Mouse (Mus musculus): ENCODE results near the gene Slc26a9. TPM values are rescaled to one million over a fixed set of nuclear protein-coding genes. Genes with fewer than 3 reads are reported as not detected.

The Slc26a9 gene
- polyA plus RNA-seq, 1 experiment from 2014 or later = not detected

DNA sequence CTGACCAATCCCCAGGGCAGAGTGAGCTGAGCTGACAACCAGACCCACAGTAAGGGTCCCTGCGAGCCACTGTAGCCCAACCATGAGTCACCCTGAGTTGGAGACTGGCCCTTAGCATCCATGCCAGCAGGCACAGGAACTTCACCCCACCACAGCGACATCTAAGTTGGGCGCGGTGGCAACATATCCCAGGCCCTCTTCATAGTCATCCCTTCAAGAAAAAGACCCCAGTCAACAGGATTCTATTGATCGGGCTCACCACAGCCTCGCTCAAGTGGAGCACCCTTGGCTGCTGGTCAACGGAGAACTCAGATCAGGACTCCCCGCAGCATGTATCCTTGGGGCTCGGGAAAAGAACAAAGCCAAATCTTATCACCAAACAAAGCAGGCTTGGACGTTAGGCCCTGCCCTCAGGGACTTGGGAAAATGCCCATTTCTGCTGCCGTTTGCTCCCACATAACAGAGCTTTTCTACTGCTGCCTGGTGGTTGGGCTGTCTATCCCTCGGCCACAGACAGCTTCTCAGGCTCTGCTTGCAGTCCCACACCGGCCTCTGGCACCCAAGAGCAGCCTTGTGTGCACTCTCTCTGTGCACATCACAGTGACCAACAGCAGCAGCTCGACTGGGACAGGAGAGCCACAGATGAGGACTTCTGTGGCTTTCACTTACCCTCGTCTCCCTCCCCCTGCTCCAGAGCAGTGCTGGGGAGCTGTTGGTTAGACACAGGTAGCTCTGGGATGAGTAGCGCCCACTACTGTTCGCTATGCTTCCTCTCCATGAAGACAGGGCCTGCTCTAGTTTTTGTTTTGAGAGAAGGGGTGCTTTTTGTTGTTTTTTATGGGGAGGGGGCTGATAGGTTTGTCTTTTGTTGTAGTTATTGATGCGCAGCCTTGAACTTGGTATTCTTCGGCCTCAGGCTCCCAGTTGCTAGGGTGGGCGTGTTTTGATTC, 29.2 kb upstream of the Slc26a9 start:
- Histone ChIP-seq H3K4me2 (replicated peaks) (no peak overlapping the region), H3K4me1 (no peaks in the 10 kb centered on the region), H3K27ac (replicated peaks) (no peak overlapping the region), H3K9ac (replicated peaks) (no peak overlapping the region), H3K27me3 (no peaks in the 10 kb centered on the region; the same call in 1 of the 2 replicates), H3K4me3 (no peak overlapping the region), H3K36me3 (no peaks in the 10 kb centered on the region), H3K9me3 (no peaks in the 10 kb centered on the region)
- 67% methylated on average over 20 of the region's 20 CpGs for WGBS
- ATAC-seq (ENCODE audit: low FRiP score, low read depth) = no peak

- ATAC-seq (ENCODE audit: low FRiP score, low read depth) = no peak
- 53% methylated on average over 16 of the region's 16 CpGs for WGBS
- no peaks in the 10 kb centered on the region for H3K9me3 ChIP-seq
- no peak overlapping the region for H3K4me2 ChIP-seq (replicated peaks)
- peaks cover 9% of the 10 kb centered on the region; the same call in 1 of the 2 replicates for H3K4me1 ChIP-seq
- H3K4me3 ChIP-seq = no peak overlapping the region
- H3K27me3 ChIP-seq = no peaks in the 10 kb centered on the region
- H3K9ac ChIP-seq (replicated peaks) = no peak overlapping the region
- H3K36me3 ChIP-seq = no peaks in the 10 kb centered on the region
- no peak overlapping the region for H3K27ac ChIP-seq (replicated peaks)
Observed at GRCm38 (mm10) chr1:131718952-131719694, 24.7 kb upstream of the Slc26a9 start.

GRCm38 (mm10) chr1:131721989-131722388, 21.8 kb upstream of the Slc26a9 start:
- WGBS = 98% methylated on average over 3 of the region's 3 CpGs
- peaks cover 9% of the 10 kb centered on the region; the same call in 1 of the 2 replicates for H3K4me1 ChIP-seq
- no peaks in the 10 kb centered on the region for H3K9me3 ChIP-seq
- no peak overlapping the region for H3K4me2 ChIP-seq (replicated peaks)
- H3K27me3 ChIP-seq = no peaks in the 10 kb centered on the region
- no peaks in the 10 kb centered on the region for H3K36me3 ChIP-seq
- H3K9ac ChIP-seq (replicated peaks) = no peak overlapping the region
- no peak overlapping the region for H3K27ac ChIP-seq (replicated peaks)
- no peak overlapping the region for H3K4me3 ChIP-seq
- ATAC-seq (ENCODE audit: low FRiP score, low read depth) = no peak

DNA sequence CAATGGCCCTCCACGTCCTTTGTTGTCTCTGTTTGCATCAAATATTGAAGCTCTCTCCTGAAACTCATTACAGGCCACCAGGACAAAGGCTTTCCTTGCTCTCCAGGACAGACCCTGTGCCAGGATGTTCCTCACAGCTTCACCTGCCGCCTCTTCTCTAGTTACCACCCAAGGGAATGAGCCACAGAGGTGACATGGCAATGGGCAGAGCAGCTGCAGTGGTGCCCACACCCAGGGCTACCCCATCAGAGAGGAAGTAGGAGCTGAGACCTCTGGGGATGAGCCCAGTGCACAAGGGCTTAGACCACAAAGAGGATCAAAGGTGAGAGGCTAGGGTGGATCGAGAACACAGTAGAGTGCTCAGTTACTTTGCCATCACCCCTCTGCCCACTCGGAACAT, 20.3 kb upstream of the Slc26a9 start:
- H3K4me2 ChIP-seq (replicated peaks) = no peak overlapping the region
- H3K27me3 ChIP-seq = no peaks in the 10 kb centered on the region
- H3K9ac ChIP-seq (replicated peaks) = no peak overlapping the region
- no peaks in the 10 kb centered on the region for H3K36me3 ChIP-seq
- no peak overlapping the region for H3K27ac ChIP-seq (replicated peaks)
- peaks cover 9% of the 10 kb centered on the region; the same call in 1 of the 2 replicates for H3K4me1 ChIP-seq
- no peaks in the 10 kb centered on the region for H3K9me3 ChIP-seq
- 33% methylated on average over 4 of the region's 4 CpGs for WGBS
- ATAC-seq (ENCODE audit: low FRiP score, low read depth) = no peak
- H3K4me3 ChIP-seq = no peak overlapping the region

DNA sequence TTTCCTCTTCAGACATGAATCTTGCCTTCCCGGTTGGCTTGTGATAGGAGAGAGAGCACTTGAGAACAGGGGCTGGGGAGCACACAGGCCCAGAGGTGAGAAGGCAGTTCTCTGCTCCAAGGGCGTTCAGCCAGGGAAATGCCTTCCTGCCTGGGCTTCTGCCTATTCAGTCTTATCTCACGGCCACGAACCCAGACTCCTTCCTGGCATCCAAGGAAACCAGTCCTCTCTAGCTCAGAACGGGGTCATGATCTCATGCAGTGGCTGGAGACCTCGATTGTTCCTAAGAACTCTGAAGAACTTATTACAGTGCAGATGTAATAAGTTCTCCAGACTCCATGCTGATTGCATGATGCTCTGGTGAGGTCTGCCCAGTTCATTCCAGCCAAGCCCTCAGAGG, 17.2 kb upstream of the Slc26a9 start:
- WGBS = 86% methylated on average over 6 of the region's 6 CpGs
- no peaks in the 10 kb centered on the region for H3K27me3 ChIP-seq
- no peak overlapping the region for H3K4me2 ChIP-seq (replicated peaks)
- no peak overlapping the region for H3K4me3 ChIP-seq
- no peak for ATAC-seq (ENCODE audit: low FRiP score, low read depth)
- peaks cover 9% of the 10 kb centered on the region; the same call in 1 of the 2 replicates for H3K4me1 ChIP-seq
- no peak overlapping the region for H3K9ac ChIP-seq (replicated peaks)
- no peak overlapping the region for H3K27ac ChIP-seq (replicated peaks)
- H3K9me3 ChIP-seq = no peaks in the 10 kb centered on the region
- no peaks in the 10 kb centered on the region for H3K36me3 ChIP-seq

DNA sequence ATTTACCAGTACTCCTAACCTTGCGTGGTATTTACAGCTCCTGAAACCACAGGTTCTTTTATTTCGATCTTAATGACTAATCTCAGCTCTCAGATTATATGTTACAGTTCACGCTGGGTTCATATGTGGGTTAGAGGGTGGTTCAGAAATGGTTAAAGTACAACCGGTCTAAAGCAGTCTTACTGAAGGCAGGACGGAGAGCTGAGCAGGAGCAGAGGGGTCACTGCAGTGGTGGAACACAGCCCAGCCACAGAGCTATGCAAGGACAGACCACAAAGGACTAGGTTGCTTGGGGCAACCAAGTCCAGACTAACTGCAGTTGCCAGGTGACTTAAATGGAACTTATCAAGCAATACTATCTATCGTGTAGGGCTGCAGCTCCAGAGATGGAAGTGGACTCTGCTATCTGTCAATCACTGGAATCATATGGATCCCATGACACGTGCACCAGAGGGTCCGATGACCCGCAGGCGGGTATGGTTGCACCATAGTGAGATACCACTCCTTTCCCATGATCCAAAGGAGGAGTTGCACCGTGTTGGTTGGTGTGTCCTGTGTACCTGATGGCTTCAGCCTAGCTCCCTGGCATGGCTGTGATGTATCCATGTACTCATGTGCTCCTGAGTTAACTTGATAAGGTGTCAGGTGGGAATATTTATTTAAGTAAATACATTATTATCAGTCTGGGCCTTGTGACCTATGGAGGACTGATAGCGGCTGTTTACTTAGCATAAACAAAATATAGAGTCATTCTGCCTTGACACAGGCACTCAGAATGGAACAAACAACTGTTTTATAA, 13.0 kb upstream of the Slc26a9 start:
- WGBS = 87% methylated on average over 12 of the region's 12 CpGs
- H3K4me2 ChIP-seq (replicated peaks) = no peak overlapping the region
- no peaks in the 10 kb centered on the region for H3K27me3 ChIP-seq
- no peak overlapping the region for H3K27ac ChIP-seq (replicated peaks)
- H3K9ac ChIP-seq (replicated peaks) = no peak overlapping the region
- no peaks in the 10 kb centered on the region for H3K9me3 ChIP-seq
- peaks cover 3% of the 10 kb centered on the region; the same call in 1 of the 2 replicates for H3K4me1 ChIP-seq
- no peak overlapping the region for H3K4me3 ChIP-seq
- no peak for ATAC-seq (ENCODE audit: low FRiP score, low read depth)
- no peaks in the 10 kb centered on the region for H3K36me3 ChIP-seq

DNA sequence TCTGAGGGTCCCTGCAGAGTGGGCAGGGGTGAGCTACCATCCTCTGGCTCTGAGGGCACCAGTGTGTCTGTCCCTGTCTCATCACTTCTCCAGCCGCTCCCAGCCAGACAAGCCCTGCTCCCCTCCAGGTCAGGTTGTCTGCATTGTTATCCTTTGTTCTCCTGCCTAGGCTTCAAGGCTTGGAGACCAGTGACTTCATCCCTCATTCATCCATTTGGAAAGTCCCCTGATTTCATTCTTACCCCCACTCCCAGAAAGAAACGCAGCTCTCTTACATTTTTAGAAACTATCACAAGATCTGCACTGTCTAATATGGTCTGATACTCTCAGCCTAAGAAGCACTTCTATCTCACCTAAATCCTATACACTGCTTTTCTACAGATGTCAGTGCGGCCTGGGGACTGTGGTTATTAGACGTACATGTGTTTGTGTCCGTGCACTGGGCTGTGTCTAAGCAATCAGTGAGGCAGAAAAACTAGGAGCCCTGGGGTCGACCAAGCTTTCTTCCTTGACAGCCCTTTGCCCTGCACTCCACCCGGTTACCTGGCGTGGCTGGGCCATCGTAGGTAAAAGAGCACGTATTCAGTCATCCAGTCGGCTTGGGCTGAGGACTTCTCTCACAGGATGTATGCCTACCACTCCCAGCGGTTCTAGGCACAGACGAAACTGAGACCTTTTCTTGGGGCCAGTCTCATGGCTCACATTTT, 10.2 kb upstream of the Slc26a9 start:
- Histone ChIP-seq H3K4me3 (no peak overlapping the region), H3K9me3 (no peaks in the 10 kb centered on the region), H3K9ac (replicated peaks) (no peak overlapping the region), H3K27me3 (no peaks in the 10 kb centered on the region), H3K4me2 (replicated peaks) (no peak overlapping the region), H3K27ac (replicated peaks) (no peak overlapping the region), H3K4me1 (peaks cover 3% of the 10 kb centered on the region; the same call in 1 of the 2 replicates), H3K36me3 (no peaks in the 10 kb centered on the region)
- ATAC-seq (ENCODE audit: low FRiP score, low read depth) = no peak
- WGBS = 45% methylated on average over 13 of the region's 13 CpGs

DNA sequence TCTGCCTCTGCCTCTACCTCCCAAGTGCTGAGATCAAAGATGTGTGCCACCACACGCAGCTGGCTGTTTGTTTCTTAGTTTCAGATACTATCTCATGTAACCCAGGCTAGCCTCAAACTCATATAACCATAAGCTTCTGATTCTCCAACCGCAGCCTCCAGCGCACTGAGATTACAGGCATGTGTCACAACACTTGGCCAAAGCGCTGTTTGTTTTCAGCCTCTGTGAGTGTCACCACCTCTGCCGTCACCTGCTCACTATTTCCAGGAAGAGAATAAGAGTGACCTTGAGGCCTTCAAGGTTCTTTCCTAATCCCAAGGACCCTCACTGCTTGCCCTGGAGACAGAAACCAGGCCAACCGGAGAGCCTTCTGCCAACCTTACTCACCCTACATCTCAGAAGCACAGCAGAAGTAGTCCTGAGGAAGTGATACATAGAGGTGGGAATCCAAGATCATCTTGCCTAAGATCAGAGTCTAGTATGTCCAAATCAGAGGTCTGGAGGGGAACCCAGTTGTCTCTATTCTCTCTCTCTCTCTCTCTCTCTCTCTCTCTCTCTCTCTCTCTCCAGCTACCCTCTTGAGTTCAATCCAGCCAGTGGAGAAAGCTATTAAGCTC, 9.1 kb upstream of the Slc26a9 start:
- ATAC-seq (ENCODE audit: low FRiP score, low read depth) = no peak
- WGBS = 93% methylated on average over 6 of the region's 6 CpGs

DNA sequence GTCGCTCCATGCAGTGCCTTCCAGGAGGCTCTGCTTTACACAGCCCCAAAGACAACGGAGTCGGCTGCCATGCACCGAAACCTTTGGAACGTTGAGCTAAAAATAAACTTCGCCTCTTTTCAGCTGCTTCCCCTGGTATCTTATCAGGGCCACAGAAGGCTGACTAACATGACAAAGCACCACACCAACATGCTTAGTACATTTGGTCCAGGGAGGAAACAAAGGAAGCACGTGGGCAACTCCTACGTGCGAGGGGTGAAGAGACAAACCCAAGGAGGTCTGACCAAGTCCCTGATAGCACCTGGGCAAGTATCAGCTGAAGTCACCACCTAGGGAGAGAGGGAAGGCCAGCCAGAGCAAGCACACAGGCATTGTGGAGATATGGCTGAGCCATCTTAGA, 7.3 kb upstream of the Slc26a9 start:
- H3K9ac ChIP-seq (replicated peaks) = no peak overlapping the region
- 92% methylated on average over 9 of the region's 9 CpGs for WGBS
- ATAC-seq (ENCODE audit: low FRiP score, low read depth) = no peak
- H3K27me3 ChIP-seq = no peaks in the 10 kb centered on the region
- no peak overlapping the region for H3K4me2 ChIP-seq (replicated peaks)
- no peaks in the 10 kb centered on the region for H3K36me3 ChIP-seq
- no peak overlapping the region for H3K27ac ChIP-seq (replicated peaks)
- H3K4me3 ChIP-seq = no peak overlapping the region
- peaks cover 3% of the 10 kb centered on the region; the same call in 1 of the 2 replicates for H3K4me1 ChIP-seq
- H3K9me3 ChIP-seq = no peaks in the 10 kb centered on the region

More for the DNA sequence above, 9.1 kb upstream of the Slc26a9 start:
- Histone ChIP-seq H3K27me3 (no peaks in the 10 kb centered on the region), H3K36me3 (no peaks in the 10 kb centered on the region), H3K4me2 (replicated peaks) (no peak overlapping the region), H3K9me3 (no peaks in the 10 kb centered on the region), H3K4me1 (peaks cover 3% of the 10 kb centered on the region; the same call in 1 of the 2 replicates), H3K4me3 (no peak overlapping the region), H3K9ac (replicated peaks) (no peak overlapping the region), H3K27ac (replicated peaks) (no peak overlapping the region)

DNA sequence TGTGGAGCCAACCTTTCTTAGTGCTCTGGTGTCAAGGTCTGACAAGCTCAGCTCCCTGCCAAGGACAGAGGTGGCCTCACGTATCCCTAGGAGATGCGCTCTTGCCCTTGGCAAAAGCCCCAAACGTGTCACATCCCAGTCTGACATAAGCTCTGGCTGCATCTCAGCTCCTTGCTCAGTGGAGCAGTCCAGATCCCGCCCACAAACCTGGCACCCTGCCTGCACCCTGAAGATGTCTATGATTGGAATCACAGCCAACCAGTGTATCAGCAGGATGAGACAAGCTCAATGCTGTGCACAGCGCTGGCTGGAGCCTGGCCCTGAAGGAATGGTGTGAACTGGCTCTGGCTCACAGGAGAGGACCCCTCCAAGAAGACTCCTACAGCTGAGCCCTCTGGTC, 6.6 kb upstream of the Slc26a9 start:
- no peak for ATAC-seq (ENCODE audit: low FRiP score, low read depth)
- Histone ChIP-seq H3K36me3 (no peaks in the 10 kb centered on the region), H3K4me3 (no peak overlapping the region), H3K27me3 (no peaks in the 10 kb centered on the region), H3K4me2 (replicated peaks) (no peak overlapping the region), H3K9me3 (no peaks in the 10 kb centered on the region), H3K4me1 (peaks cover 3% of the 10 kb centered on the region; the same call in 1 of the 2 replicates), H3K27ac (replicated peaks) (no peak overlapping the region), H3K9ac (replicated peaks) (no peak overlapping the region)
- WGBS = 84% methylated on average over 5 of the region's 5 CpGs

DNA sequence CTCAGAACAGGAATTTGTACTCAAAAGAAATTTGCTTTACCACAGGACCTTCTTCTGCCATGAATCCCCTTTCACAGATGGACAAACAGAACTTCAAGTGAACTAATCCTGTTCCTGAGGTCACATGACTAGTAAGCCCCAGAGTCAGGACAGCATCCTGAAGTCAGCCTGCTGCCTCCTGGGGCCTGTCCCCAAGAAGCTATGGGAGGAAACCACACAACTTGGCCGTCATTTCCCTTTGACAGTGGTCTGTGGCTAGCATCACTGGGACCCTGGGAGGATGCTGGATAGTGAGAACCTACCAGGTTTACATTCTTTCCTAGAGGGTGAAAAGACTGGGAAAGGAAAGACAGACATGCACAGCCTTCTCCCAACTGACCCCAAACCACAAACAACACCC, 5.1 kb upstream of the Slc26a9 start:
- no peak overlapping the region for H3K4me2 ChIP-seq (replicated peaks)
- no peaks in the 10 kb centered on the region for H3K36me3 ChIP-seq
- H3K27ac ChIP-seq (replicated peaks) = no peak overlapping the region
- no peak overlapping the region for H3K4me3 ChIP-seq
- 77% methylated on average over 1 of the region's 1 CpGs for WGBS
- no peaks in the 10 kb centered on the region for H3K27me3 ChIP-seq
- no peaks in the 10 kb centered on the region for H3K4me1 ChIP-seq
- no peak for ATAC-seq (ENCODE audit: low FRiP score, low read depth)
- H3K9me3 ChIP-seq = no peaks in the 10 kb centered on the region
- no peak overlapping the region for H3K9ac ChIP-seq (replicated peaks)
